Mouse (Mus musculus): ENCODE measurements around the gene Trim58.

Gene Trim58

GRCm38 (mm10) chr11:58643350-58643749 lies 3.1 kb downstream of the Trim58 start:
- DNase-seq (ENCODE audit: low spot score), result peak; percentile 58

- DNase-seq (ENCODE audit: low spot score), result no peak
Observed at GRCm38 (mm10) chr11:58655151-58655550, 14.9 kb downstream of the Trim58 start.

- DNase-seq (ENCODE audit: low spot score), result no peak
Observed at GRCm38 (mm10) chr11:58658596-58658995, 18.3 kb downstream of the Trim58 start, which contains the start of gene Olfr322. Olfr322 (plus strand) TSS chr11:58658782.

DNA sequence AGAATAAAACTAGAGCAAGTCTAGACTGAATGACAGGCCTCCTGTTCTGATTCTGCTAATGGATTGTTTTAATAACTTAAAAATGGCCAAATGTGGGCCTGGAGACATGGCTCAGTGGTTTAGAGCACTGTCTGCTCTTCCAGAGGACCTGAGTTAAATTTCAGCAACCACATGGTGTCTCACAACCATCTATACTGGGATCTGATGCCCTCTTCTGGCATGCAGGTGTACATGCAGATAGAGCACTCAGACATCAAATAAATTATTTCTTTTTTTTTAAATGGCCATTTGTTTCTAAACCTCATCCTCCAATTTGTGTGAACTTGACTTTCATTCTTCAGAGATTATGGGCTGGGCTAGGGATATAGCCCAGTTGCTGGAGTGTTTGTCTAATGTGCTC lies 29.0 kb downstream of the Trim58 start:
- no peak for DNase-seq (ENCODE audit: low spot score)

DNA sequence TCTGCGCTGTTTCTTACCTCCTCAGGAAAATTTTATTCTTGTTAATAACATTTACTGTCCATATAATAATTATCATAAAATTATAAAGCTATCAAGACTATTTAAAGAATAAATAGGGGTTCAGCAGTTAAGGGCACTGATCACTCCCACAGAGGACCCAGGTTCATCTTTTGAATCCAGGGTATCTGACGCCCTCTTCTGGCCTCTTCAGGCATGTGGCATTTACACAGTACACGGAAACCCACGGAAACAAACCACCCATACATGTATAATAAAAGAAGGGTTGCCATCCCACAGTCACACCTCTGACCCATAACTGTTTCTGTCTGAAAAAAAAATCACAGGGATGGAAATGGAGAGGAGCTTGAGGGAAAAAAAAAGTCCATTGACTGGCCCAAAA lies 31.6 kb downstream of the Trim58 start:
- no peak for DNase-seq (ENCODE audit: low spot score)

DNA sequence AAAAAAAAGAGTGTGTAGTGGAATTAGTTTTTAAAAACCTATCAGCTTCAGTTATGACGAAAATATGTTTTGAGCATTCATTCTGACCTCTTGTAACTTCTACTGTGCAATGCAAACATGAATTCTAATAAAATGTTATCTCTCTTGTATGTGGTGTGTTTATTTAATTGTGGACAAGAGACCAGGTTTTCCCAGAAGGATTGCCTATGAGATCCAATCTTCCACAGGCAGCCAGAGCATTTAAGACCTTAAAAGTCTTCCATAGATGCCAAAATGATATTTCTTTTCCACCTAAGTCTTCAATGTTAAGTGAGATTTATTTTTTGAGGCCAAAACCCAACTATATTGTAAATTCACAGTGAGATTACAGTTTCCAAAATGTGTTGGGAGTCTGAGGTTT lies 40.5 kb downstream of the Trim58 start, which contains the start of gene Olfr320:
TSS of gene Olfr320 (plus strand) at position 301 of the 400 bp plus-strand sequence.
- DNase-seq (ENCODE audit: low spot score), result no peak

- DNase-seq (ENCODE audit: low spot score), result no peak
Observed at GRCm38 (mm10) chr11:58698862-58699261, 58.6 kb downstream of the Trim58 start, which contains the start of gene Olfr319. Olfr319 (plus strand) TSS chr11:58699162.
